Mouse (Mus musculus): Measurements from ENCODE around the gene Idua.

GRCm38 (mm10) chr5:108633676-108634075 lies 26.5 kb upstream of the Idua start:
- no peak for TF ChIP-seq SRF (IDR thresholded peaks at IDR 0.05; ENCODE audit: control insufficient read depth, insufficient read length, low read depth)
- no peak for TF ChIP-seq POLR2A (IDR thresholded peaks at IDR 0.05; ENCODE audit: insufficient read length, low read depth)
- no peak for TF ChIP-seq MYOD1 (IDR thresholded peaks at IDR 0.05; ENCODE audit: control insufficient read depth in 1 of 3, insufficient read length in 2 of 3, low read depth in 2 of 3)
- no peak for TF ChIP-seq USF1 (IDR thresholded peaks at IDR 0.05; ENCODE audit: low read depth)
- TF ChIP-seq TCF12 (IDR thresholded peaks at IDR 0.05; ENCODE audit: insufficient read depth, poor library complexity, severe bottlenecking): no peak
- TF ChIP-seq MAX (IDR thresholded peaks at IDR 0.05; ENCODE audit: low read depth): no peak
- TF ChIP-seq E2F4 (IDR thresholded peaks at IDR 0.05; ENCODE audit: insufficient read depth): no peak
- TF ChIP-seq TCF3 (IDR thresholded peaks at IDR 0.05; ENCODE audit: insufficient read length, low read depth): no peak
- TF ChIP-seq POLR2AphosphoS2 (IDR thresholded peaks at IDR 0.05; ENCODE audit: insufficient read length, low read depth): no peak

All from myocyte (in vitro differentiated cells).